Comparison of ENCODE assay signal across 7 mouse cellular contexts in the genomic region with DNA sequence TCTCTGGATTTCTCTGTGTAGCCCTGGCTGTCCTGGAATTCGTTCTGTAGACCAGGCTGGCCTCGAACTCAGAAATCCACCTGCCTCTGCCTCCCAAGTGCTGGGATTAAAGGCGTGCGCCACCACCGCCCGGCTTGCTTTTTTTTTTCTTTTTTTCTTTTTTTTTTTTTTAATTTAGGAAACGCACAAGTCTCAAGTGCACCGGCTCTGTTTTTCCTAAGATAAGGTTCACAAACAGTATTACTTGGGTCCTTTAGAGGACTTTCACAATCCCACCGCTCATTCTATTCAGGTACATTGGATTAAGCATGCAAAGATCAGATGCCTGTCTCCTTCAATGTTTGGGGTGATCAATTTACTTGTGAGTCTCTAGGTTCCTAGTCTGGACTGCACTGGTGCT. TPM values are rescaled to one million over a fixed set of nuclear protein-coding genes. Genes with fewer than 3 reads are reported as not detected.
DNase-seq lines count a peak whose midpoint lies in the region; ATAC-seq and TF ChIP-seq lines count a peak whose summit lies in the region.

No protein-coding gene starts in this region.

- ATAC-seq in lung, embryonic 16.5 days (ENCODE audit: low read depth): no peak
- no peak for ATAC-seq in limb, embryonic 12.5 days (ENCODE audit: insufficient number of reproducible peaks, insufficient read depth, low FRiP score, low TSS enrichment, low read depth)

- peaks cover 17% of the 10 kb centered on the region for H3K4me1 ChIP-seq in lung, embryonic 16.5 days (replicated peaks; ENCODE audit: control insufficient read depth, insufficient read depth, low read length)
- peaks cover 4% of the 10 kb centered on the region; the same call in 1 of the 2 replicates for H3K4me1 ChIP-seq in embryonic fibroblast, embryonic 13.5 days (ENCODE audit: control insufficient read depth, insufficient read depth, low read length)
- H3K4me1 ChIP-seq in limb, embryonic 12.5 days (replicated peaks): peaks cover 20% of the 10 kb centered on the region
- peaks cover 5% of the 10 kb centered on the region; the same call in 1 of the 2 replicates for H3K4me1 ChIP-seq in small intestine, adult 2 months (ENCODE audit: control insufficient read depth, insufficient read depth, insufficient read length, low read length)

- TF ChIP-seq POLR2A in embryonic fibroblast, embryonic 13.5 days (IDR thresholded peaks at IDR 0.05; ENCODE audit: low read depth, low read length): no peak
- no peak for TF ChIP-seq POLR2A in small intestine, adult 2 months (IDR thresholded peaks at IDR 0.05; ENCODE audit: low read depth, low read length)

- H3K9me3 ChIP-seq in lung, embryonic 16.5 days (ENCODE audit: control insufficient read depth, low read length): no peaks in the 10 kb centered on the region
- no peaks in the 10 kb centered on the region for H3K9me3 ChIP-seq in limb, embryonic 12.5 days

- 67% methylated on average over 9 of the region's 9 CpGs for WGBS in lung, embryonic 16.5 days
- WGBS in limb, embryonic 12.5 days: 75% methylated on average over 9 of the region's 9 CpGs
- 72% methylated on average over 9 of the region's 9 CpGs for WGBS in small intestine, adult 2 months

- H3K27me3 ChIP-seq in lung, embryonic 16.5 days (ENCODE audit: control insufficient read depth, insufficient read depth, low read depth, low read length): no peaks in the 10 kb centered on the region
- H3K27me3 ChIP-seq in limb, embryonic 12.5 days: no peaks in the 10 kb centered on the region
- no peaks in the 10 kb centered on the region for H3K27me3 ChIP-seq in small intestine, adult 2 months (ENCODE audit: control insufficient read depth, insufficient read depth, low read length)

- H3K4me2 ChIP-seq in lung, embryonic 16.5 days (ENCODE audit: low read depth, low read length): peak overlapping the region; percentile 62
- peak overlapping the region; percentile 61 for H3K4me2 ChIP-seq in limb, embryonic 12.5 days

- H3K4me3 ChIP-seq in lung, embryonic 16.5 days (ENCODE audit: low read length): peak overlapping the region; percentile 76
- H3K4me3 ChIP-seq in embryonic fibroblast, embryonic 13.5 days (ENCODE audit: insufficient read depth, low read length): peak overlapping the region; percentile 48
- peak overlapping the region; percentile 80 for H3K4me3 ChIP-seq in limb, embryonic 12.5 days (replicated peaks)
- peak overlapping the region; percentile 91 for H3K4me3 ChIP-seq in small intestine, adult 2 months (ENCODE audit: low read depth, low read length)

- no peak for TF ChIP-seq CTCF in embryonic fibroblast, embryonic 13.5 days (IDR thresholded peaks at IDR 0.05; ENCODE audit: borderline replicate concordance, insufficient read depth, low read length)
- TF ChIP-seq CTCF in small intestine, adult 2 months (IDR thresholded peaks at IDR 0.05; ENCODE audit: extremely low read depth, insufficient read length, insufficient replicate concordance, low read depth, low read length): no peak

- H3K36me3 ChIP-seq in lung, embryonic 16.5 days (ENCODE audit: control insufficient read depth, insufficient read depth, low read length): no peaks in the 10 kb centered on the region
- no peaks in the 10 kb centered on the region for H3K36me3 ChIP-seq in limb, embryonic 12.5 days
- H3K36me3 ChIP-seq in small intestine, adult 2 months (ENCODE audit: control insufficient read depth, insufficient read depth, low read length): no peaks in the 10 kb centered on the region

- no peak for DNase-seq in lung, postnatal 10 days
- DNase-seq in spleen, postnatal 4 days (ENCODE audit: low spot score in 2 of 2): no peak
- no peak for DNase-seq in gastrocnemius, postnatal 10 days

- peak overlapping the region; percentile 89 for H3K9ac ChIP-seq in lung, embryonic 16.5 days (ENCODE audit: low read length)
- H3K9ac ChIP-seq in limb, embryonic 12.5 days (replicated peaks): peak overlapping the region; percentile 73

- H3K27ac ChIP-seq in lung, embryonic 16.5 days (ENCODE audit: low read length): peak overlapping the region; percentile 84
- 0 out of 2 replicates have a peak overlapping the region, but pooled peaks have one; percentile 5 for H3K27ac ChIP-seq in embryonic fibroblast, embryonic 13.5 days (ENCODE audit: insufficient read depth, low read length)
- peak overlapping the region; percentile 94 for H3K27ac ChIP-seq in limb, embryonic 12.5 days
- H3K27ac ChIP-seq in small intestine, adult 2 months (ENCODE audit: insufficient read depth, low read depth, low read length): peak overlapping the region; percentile 31

RNA-seq across cellular contexts. Expression of gene Arl15, which starts 0.7 kb away (rescaled TPM):
- 10.1 and 10.6 TPM in 2 replicates for polyA plus RNA-seq in lung, embryonic 16.5 days (2015; fragmentation: Nextera tagmentation; extraction: Ambion mirVana)
- polyA plus RNA-seq in embryonic fibroblast, embryonic 13.5 days (2011; ENCODE audit: insufficient read length, low read depth, missing spikeins): 25.9 and 26.9 TPM in 2 replicates
- 17.4 and 17.8 TPM in 2 replicates for polyA plus RNA-seq in limb, embryonic 12.5 days (2016; fragmentation: Nextera tagmentation; extraction: Ambion mirVana)
- 2.0 and 2.1 TPM in 2 replicates for polyA plus RNA-seq in small intestine, adult 2 months (2012; rRNA removed)
- 1 to 10 TPM; 8.7 to 8.8 TPM for total RNA-seq in gastrocnemius, postnatal 10 days (2021)

Comparison
In these comparisons a context has a peak if more than half of its experiments do, and no peak if none do; other contexts are left out.
1. H3K27ac ChIP-seq: peak in every context shown above with its lines; median percentile 94 in limb, embryonic 12.5 days; 84 in lung, embryonic 16.5 days; 31 in small intestine, adult 2 months; 5 in embryonic fibroblast, embryonic 13.5 days.